Mouse (Mus musculus) urinary bladder, adult 2 months (tissue): ENCODE measurements around the gene Ptbp1. TPM values are rescaled to one million over a fixed set of nuclear protein-coding genes. Genes with fewer than 3 reads are reported as not detected.

ENCODE experiments used
- DNase-seq: peaks from one replicate; pipeline ENCODE4 v3.0.0; 2022; ENCODE audit warnings: low spot score
- polyA plus RNA-seq: library from polyadenylated mRNA; depleted of rRNA; stranded (reverse); fragments of >200 nt; gene quantifications from 2 replicates; pipeline ENCODE4 v1.2.3, GENCODE M21; 2012

Ptbp1 gene
- polyA plus RNA-seq, 1 experiment = 140 TPM

DNA sequence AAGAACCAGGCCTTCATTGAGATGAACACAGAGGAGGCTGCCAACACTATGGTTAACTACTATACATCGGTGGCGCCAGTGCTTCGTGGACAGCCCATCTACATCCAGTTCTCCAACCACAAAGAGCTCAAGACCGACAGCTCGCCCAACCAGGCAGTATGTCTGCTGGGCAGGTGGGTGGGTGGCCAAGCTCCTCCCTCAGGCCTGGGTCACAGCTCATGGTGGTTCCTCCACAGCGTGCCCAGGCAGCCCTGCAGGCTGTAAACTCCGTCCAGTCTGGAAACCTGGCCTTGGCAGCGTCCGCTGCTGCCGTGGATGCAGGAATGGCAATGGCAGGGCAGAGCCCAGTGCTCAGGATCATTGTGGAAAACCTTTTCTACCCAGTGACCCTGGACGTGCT, 4.9 kb downstream of the Ptbp1 start:
- DNase-seq = no peak

DNA sequence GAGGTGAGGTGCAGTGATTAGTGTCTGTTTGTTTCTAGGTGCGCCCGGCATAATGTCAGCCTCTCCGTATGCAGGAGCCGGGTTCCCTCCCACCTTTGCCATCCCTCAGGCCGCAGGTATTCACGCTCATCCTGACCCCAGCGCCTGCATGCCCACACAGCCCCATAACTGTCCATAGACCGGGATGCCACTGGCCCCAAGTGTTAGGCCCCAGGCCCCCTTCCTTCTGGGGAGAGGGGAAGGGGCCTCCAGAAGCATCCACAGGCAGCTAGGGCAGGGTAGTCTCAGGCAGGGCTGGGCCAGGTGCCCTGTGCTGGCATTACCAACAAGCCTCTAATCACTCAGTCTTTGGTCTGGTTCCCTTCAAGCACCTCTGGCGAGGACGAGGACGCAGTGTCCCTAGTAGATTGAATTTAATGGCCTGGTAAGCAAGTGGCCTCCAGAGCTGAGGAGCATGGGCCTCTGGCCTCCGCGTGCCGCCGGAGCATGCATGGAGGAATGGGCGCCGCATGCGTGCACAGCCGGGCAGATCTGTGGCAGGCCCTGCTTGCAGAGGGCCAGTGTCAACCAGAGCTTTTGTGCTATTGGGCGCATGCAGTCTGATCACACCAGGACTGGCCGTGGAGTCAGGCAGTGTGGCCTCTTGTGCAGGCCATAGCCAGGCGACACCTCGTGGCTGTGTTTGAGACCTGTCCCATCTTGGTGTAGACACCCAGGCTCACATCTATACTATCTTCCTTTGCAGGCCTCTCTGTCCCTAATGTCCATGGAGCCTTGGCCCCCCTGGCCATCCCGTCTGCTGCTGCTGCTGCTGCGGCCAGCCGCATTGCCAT, 6.1 kb downstream of the Ptbp1 start:
- no peak for DNase-seq

DNA sequence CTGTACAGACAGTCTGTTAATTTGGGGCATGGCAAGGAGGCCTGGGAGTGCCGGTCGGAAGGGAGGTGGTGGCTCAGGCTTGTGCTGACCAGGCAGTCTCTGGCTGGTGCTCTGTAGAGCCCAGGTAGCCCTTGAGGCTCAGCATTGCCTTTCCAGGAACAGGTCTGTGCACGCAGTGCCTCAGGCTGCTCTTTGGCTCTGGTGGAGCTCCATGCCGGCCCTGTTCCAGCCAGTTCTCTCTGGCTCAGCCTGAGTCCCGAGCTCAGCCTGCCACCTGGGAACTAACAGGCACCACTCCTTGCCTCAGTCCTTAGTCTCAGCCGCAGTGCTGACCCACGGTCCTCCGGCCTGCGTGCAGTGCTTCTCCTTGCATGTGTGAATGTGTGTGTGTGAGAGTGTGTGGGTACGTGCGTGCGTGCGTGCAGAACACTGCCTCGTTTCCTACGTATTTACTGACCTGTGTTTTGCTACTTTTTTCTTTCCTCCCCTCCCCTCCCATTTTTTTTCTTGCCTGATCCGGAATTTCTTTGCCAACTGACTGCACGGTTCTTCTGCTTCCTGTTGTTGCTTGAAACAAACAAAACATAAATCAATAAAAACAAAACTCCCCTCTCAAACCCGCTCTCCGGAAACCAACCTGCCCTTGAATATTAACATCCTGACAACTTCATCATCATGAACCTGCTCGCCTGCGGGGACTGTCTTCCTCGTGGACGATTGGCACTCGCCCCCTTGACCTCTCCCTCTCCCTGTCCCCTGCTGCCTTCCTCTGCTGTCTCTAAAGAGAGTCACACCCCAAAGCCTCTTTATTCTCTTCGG, 7.2 kb downstream of the Ptbp1 start:
- no peak for DNase-seq

DNA sequence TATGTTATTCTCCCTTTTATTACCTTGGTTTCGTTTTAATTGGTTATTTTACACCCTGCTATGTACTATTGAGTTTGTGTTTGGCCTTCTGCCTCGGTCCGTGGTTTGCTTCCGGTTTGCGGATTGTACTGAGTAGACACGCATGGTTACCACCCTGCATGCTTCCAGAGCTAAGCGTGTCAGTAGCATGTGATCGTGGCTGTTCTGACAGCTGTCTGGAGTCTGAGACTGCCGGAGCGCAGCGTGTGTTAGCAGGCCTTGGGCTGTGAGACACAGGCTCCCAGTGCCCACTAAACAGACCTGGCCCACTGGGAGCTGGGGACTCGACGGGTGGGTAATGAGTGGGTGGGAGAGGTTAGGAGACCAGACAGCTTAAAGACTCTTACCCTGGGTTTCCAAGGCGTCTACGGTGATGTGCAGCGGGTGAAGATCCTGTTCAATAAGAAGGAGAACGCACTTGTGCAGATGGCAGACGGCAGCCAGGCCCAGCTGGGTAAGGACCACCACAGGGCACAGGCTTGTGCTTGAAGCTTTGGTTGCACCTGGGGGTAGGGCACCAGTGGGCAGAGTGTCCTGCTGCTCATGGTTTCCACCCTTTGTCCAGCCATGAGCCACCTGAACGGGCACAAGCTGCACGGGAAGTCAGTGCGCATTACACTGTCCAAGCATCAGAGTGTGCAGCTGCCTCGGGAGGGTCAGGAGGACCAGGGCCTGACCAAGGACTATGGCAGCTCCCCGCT, 8.0 kb downstream of the Ptbp1 start:
- no peak for DNase-seq

DNA sequence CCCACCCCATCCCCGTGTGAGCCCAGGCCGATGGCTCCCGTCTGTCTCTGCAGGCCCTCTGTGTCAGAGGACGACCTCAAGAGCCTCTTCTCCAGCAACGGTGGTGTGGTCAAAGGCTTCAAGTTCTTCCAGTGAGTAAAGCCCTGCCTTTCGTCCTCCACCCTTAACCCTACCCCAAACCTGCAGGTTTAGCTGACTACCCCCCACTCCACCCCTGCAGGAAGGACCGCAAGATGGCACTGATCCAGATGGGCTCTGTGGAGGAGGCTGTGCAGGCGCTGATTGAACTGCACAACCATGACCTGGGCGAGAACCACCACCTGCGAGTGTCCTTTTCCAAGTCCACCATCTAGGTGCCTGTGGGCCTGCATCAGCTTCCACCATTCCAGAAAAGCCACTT, 8.7 kb downstream of the Ptbp1 start:
- DNase-seq = no peak

DNA sequence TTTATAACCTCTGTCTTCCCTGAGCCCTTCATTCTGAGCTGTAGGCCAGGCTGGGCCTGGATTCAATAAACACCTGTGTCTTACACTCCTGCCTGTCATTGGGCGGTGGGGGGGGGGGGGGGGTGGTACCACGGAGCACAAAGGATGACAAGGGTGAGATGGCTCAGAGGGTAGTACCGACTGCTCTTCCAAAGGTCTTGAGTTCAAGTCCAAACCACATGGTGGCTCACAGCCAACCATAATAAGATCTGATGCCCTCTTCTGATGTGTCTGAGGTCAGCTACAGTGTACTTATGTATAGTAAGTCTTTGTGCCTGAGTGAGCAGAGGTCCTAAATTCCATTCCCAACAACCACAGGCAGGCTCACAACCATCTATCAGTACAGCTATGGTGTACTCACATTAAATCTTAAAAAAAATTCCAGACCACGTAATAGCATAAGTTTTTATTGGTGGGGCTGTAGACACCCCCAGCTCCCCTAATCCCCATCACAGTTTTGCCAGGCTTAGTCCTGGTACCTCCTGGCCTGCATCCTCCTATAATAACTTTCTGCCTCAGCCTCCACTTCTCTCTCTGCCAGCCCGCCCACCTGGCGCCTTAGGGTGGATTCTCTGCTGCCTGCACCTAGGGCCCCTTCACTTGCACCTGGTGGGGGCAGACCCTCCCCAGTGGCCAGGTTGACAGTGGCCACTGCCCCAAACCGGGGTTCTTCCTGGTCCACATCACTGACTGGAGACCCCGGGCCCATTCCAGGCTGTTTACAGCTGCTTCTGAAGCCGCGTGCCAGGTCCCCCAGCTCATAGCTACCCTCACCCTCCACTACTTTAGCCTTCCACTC, 10.3 kb downstream of the Ptbp1 start:
- DNase-seq = no peak

DNA sequence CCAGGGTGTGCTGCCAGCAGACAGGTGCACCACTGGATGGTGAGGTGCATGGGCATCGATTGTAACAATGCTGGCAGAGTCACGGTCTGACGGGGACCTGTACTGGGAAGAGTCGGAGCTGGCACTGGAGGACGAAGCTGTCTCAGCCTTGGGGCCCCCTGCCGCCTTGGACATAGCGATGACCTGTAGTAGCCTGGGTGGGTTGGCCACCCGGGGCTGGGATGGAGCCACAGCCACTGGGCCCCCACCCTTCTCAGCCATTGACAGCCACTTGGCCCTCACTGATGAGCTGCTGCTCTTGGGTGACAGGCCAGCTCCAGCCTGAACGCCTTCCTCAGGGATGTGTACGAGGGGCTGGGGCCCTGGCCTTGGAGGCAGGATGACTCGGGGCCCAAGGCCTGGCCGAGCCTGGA, 11.0 kb downstream of the Ptbp1 start:
- no peak for DNase-seq

DNA sequence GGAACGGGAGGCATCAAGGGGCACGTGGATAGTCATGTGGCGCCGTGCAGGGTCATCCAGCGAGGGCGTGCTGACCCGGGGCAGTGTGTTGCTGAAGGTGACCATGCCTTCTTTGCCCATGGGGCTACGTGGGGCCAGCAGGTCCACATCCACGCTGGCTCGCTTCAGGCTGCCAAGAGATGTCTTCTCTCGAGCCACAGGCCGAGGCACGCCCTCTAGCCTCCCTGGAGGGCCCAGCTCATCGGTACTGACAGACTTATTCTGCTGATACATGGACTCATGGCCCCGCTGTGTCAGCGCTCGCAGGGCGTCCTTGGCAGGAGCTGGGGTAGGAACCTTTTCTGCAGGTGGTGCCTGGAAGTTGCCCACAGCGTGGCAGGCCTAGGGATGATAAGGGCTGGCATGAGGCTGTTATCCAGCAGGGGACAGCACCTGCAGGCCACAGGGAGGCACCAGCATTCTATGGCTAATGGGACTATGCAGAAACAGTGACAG, 11.6 kb downstream of the Ptbp1 start:
- DNase-seq = no peak

DNA sequence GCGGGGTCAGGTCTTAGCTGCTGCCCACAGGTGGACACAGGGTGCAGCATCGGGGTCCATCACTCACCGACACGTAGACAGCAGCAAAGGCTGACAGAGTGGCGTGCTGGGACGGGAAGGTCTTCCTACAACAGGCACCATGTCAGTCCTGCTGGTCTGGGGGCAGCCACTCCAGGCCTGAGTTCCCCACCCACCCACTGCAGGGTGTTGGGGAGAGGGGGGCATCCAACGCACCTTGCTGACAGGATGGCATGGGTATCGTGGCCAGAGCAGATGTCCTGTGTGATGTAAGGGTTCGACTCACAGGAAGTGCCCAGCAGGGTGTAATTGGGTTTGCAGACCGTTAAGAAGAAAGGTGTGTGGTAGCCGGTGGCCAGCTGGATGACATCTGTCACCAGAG, 12.4 kb downstream of the Ptbp1 start:
- DNase-seq = no peak

DNA sequence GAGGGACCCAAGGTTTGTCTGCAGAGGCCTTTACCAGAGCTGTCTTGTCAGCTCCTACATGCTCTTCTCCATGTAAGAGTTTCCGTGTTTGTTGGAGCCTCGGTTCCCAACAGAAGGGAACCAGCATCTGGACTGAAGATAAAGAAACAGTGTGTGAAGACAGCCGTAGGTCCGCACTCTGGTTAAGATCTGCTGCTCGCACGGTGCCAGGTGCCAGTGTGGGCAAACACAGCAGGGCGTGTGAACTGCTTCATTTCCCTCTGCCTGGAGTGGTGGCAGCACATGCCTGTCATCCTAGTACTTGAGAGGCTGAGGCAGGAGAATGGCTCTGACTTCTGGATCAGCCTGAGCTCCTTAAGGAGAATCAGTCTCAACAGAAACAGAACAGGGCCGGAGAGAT, 17.6 kb downstream of the Ptbp1 start:
- no peak for DNase-seq

DNA sequence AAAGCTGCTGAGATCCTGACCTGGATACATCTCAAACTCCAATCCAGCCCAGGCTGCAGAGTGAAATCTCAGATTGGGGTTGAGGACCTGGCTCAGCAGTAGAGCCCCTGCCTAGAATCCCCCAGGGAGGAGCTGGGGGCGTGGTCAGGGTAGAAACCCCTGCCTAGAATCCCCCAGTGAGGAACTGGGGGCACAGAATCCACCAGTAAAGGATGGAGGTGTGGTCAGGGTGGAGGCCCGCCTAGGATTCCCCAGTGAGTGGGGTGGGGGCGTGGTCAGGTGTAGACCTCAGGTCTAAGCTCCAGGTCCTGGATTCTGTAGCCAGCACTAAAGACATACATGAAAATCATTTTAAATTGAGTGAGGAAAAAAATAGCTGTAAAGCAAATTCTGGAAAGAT, 18.6 kb downstream of the Ptbp1 start:
- no peak for DNase-seq

DNA sequence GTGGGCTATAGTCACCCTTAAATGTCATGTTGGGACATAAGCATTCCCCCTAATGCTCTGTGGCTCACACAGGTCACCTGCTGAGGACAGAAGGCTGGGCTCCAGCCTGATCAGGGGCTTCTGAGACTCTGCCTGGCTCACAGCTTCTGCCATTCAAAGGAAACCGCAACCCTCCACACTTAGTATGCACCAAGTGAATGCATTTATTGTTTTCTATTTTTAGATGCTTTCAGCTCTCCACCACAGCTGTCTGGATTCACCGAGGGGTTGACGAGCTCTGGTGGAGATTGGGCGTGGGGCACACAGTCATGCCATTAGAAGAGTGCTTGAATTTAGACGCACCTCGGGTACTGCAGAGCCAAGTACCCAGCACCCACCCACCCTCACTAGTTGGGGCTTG, 19.1 kb downstream of the Ptbp1 start:
- DNase-seq = no peak

DNA sequence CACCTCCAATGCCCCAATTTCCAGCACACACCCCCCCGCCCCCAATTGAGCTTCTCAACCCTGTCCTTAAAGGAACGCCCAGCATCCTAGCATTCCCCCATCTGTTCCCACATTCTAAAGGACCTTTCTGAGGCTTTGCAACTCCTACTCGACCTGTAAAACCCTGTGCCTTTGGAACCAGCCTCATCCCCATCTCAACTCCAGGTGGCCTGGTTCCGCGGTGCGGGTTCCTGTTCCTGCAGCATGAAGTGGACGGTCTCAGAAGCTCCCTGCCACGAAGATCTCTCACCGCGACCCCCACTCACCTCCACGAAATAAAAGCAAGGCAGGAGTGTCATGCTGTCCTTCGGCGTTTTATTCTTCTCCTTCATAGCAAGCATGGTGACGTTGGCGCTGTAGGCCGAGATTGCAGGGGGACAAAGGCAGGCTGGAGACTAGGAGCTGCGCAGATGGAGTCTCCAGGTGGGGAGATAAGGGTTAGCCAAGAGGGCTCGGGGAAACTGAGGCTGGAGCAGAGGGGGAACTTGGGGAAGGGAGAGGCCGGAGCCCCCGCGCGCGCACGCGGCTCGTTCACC, 19.6 kb downstream of the Ptbp1 start:
- no peak for DNase-seq

DNA sequence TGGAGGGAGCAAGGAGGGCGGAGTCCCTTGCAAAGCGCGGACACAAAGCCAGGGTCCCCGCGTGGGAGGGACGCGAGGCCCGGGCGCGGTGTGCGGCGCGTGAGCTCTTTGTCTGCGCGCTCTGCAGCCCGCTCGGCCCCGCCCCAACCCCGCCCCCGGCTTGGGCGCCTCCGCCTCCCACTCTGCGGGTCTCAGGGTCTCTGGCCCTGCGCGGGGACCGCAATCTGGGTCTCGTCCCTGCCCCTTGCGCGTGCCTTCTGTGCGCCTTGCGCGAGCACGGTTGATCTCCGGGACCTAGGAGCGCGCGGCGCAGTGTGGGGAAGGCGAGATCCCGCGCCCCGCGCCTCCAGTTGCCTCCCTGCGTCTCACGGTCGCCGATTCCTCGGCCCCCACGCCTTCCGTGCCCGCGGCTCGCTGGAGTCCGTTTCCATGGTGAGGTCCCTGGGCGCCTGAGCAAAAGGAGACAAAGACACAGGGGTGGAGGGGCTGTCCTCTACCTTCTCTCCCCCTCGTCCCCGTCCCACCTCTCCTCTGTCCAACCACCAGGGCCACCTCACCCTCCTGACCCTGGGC, 20.1 kb downstream of the Ptbp1 start, which contains the start of the genes Prtn3 and Plppr3:
Prtn3 (plus strand) TSS at position 187 of the 573 bp plus-strand sequence.
Plppr3 (minus strand) TSS at position 345 of the 573 bp plus-strand sequence.
- no peak for DNase-seq

DNA sequence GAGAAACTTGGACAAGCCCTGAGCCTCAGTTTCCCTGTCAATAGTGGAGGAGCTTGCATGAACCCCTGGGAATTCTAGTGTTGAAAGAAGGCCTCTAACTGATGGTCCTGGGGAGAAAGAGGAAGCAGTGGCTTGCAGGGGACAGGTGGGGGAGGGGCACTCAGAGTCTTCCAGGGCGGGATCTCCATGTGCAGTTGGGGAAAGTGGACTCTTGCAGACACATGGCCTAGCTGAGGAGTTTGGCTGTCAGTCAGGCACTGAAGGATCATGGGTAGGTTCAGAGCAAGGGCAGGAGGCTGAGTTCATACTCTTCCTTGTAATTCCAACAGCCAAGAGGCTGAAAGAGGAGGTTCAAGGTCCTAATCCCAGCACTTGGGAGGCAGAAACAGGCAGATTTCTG, 22.9 kb downstream of the Ptbp1 start:
- no peak for DNase-seq

DNA sequence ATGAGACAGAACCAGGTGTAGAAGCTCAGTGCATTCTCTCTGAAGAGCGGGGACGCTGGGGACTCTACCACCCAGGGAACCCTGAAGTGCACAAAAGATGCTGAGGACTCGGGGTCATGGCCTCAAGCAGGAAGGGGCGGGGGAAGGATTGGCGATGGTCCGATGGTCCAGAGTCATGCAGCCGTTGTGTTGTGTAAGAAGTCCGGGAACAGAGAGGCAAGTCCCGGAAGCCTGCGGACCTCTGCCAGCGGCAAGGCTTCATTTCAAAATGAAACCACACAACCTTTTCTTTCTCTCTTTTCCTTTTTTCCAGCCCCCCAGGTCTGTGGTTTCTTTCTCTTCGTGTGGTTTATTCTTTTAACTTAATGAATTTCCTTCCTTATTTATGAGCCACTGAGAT, 23.5 kb downstream of the Ptbp1 start:
- DNase-seq = no peak

DNA sequence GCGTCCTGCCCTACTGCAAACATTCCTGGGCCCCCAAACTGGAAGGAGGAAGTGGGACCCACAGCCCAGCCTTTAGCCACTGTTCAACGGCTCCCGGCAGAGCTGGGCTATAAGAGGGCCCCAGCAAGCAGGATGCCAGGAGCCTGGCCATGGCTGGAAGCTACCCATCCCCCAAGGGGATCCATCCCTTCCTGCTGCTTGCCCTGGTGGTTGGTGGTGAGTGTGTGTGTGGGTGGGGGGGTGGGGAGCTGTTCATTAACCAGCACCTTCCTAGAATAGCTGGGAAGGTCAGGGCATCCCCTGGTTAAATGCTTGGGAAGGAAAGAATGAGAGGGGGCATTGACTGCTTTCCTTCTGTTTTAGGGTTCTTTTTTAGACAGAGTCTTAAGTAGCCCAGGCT, 25.3 kb downstream of the Ptbp1 start:
- DNase-seq = no peak

DNA sequence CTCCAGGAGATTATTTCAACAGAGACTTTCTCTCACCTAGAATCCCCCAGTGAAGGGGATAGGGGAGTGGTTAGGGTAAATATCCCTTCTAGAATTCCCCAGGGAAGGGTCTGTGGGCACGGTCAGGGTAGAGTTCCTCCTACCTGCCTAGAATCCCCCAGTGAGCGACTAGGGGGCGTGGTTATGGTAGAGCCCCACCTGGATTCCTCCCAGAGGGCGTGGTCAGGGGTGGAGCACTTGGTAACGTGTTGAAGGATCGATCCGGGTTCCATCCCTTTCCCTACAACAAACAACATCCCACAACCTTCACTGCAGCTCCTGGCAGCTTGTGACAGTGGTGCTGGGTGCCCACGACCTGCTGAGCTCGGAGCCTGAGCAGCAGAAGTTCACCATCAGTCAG, 26.5 kb downstream of the Ptbp1 start:
- DNase-seq = no peak

DNA sequence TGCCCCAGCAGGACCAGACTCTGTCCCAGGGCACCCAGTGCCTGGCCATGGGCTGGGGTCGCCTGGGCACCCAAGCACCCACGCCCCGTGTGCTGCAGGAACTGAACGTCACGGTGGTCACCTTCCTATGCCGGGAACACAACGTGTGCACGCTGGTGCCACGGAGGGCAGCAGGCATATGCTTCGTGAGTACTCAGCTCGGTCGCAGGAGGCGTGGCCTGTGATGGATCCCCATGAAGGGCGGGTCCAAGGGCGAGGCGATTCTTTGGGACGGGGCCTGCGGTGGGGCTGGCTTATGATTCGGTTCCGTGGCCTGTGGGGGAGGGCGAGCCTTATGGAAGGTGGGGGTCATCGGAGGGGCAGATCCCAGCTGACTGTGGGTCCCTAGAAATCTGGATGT, 27.8 kb downstream of the Ptbp1 start:
- DNase-seq = no peak

DNA sequence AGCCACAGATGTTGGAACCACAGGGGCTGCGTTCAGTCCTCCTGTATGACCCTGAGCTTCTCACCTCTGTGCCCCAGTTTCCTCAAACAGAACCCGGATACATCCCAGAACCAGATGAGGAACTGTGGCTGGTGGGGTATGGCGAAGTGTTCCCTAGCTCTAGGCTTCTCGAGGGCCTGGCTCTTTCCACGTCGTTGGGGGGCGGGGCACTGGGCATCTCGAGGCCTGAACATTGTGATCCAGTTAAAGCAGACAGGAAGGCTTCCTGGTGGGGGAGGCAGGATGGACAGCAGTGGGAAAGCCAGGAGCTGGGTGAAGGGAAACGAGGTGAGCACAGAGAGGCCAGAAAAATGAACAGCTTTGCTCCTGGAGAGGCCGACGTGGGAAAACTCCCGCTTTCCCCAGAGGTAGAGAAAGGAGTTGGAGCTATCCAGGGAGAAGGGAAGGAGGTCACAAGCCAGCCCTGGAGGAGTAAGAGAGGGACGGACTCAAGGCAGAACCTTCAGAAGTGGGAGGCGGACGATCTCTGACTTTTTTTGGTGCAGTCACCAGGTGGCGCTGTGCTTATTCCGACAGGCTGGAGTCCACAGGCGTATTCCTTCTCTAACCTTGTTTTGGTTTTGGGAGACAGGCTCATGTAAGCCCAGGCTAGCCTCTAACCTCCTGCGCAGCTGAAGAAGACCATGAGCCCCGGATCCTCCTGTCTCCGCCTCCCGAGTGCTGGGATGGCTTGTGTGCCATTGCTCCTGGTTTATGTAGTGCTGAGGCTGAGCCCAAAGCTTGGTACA, 29.3 kb downstream of the Ptbp1 start:
- DNase-seq = no peak
